Mouse (Mus musculus): ENCODE measurements around the gene Bckdha.

GRCm38 (mm10) chr7:25672442-25672841 is 13.7 kb upstream of the Bckdha start:
- TF ChIP-seq ETS1 (IDR thresholded peaks at IDR 0.05; ENCODE audit: low read depth, low read length) (no peak), NELFE (IDR thresholded peaks at IDR 0.05; ENCODE audit: low read depth, low read length) (no peak), CTCF (IDR thresholded peaks at IDR 0.05 in 2 of 3, conservative IDR thresholded peaks at IDR 0.05 in 1 of 3; ENCODE audit: control insufficient read depth in 1 of 3, insufficient read depth in 1 of 3, low read depth in 2 of 3, low read length in 3 of 3, poor library complexity in 1 of 3, severe bottlenecking in 1 of 3) (peak; percentile 55 to 66 (median 55)), ELF1 (IDR thresholded peaks at IDR 0.05; ENCODE audit: low read depth, low read length) (no peak)

Data from MEL (cell line).